Mouse (Mus musculus) MEL (cell line): ENCODE results near the gene Guca2a. TPM values are rescaled to one million over a fixed set of nuclear protein-coding genes. Genes with fewer than 3 reads are reported as not detected.
"Not testable (repeated sequence)": the region's sequence is repeated elsewhere in the genome, so short reads cannot be mapped to it uniquely, and the experiment has no call there.

Experiments
- DNase-seq: peaks from one replicate; pipeline ENCODE4 v3.0.0; 2011; ENCODE audit warnings: low read depth, low spot score
- H3K27ac ChIP-seq: 2 replicates; pipeline ENCODE4 v1.5.1; 2012; ENCODE audit warnings: low read depth, mild to moderate bottlenecking, control low read depth, low read length, moderate library complexity; ENCODE audit not compliant: control insufficient read depth
- H3K27me3 ChIP-seq, 2 experiments: fragments of 150-350 bp in 1 of 2; sonication (generic) in 1 of 2; 2 replicates each; pipeline ENCODE4 v1.6.1; 2012; ENCODE audit warnings: low read length in 2 of 2, mild to moderate bottlenecking in 2 of 2, improper control_type of control experiment in 1 of 2, moderate library complexity in 1 of 2; ENCODE audit not compliant: insufficient read depth in 2 of 2, control insufficient read depth in 1 of 2
- H3K36me3 ChIP-seq, 2 experiments: 2 replicates each; pipeline ENCODE4 v1.6.1; 2012 to 2014; ENCODE audit warnings: low read length in 2 of 2, improper control_type of control experiment in 1 of 2, inconsistent platforms in 1 of 2, mild to moderate bottlenecking in 1 of 2; ENCODE audit not compliant: insufficient read depth in 2 of 2, control insufficient read depth in 1 of 2
- H3K4me1 ChIP-seq, 2 experiments: fragments of 150-350 bp in 1 of 2; sonication (generic) in 1 of 2; 2 replicates each; pipeline ENCODE4 v1.6.1; 2012; ENCODE audit warnings: low read length in 2 of 2, improper control_type of control experiment in 1 of 2, mild to moderate bottlenecking in 1 of 2; ENCODE audit not compliant: insufficient read depth in 2 of 2, control insufficient read depth in 1 of 2
- H3K4me3 ChIP-seq, 2 experiments: fragments of 150-350 bp in 1 of 2; sonication (generic) in 1 of 2; 2 replicates each; pipeline ENCODE4 v1.5.1; 2012; ENCODE audit warnings: low read depth in 2 of 2, low read length in 2 of 2, mild to moderate bottlenecking in 2 of 2, moderate library complexity in 2 of 2, control low read depth in 1 of 2, improper control_type of control experiment in 1 of 2; ENCODE audit not compliant: control insufficient read depth in 1 of 2, insufficient read depth in 1 of 2
- H3K79me2 ChIP-seq: 2 replicates; pipeline ENCODE4 v1.6.1; 2012; ENCODE audit warnings: mild to moderate bottlenecking, low read length, moderate library complexity; ENCODE audit not compliant: control insufficient read depth, poor library complexity, insufficient read depth
- H3K9ac ChIP-seq: 2 replicates; pipeline ENCODE4 v1.6.1; 2012; ENCODE audit warnings: low read depth, mild to moderate bottlenecking, control low read depth, low read length, moderate library complexity; ENCODE audit not compliant: control insufficient read depth, poor library complexity, severe bottlenecking
- H3K9me3 ChIP-seq: fragments of 150-350 bp; sonication (generic); replicated peaks from 2 replicates; pipeline ENCODE4 v1.6.1; 2012; ENCODE audit warnings: mild to moderate bottlenecking, low read length, improper control_type of control experiment, moderate library complexity; ENCODE audit not compliant: insufficient read depth
- CHD2 ChIP-seq: IDR thresholded peaks from 2 replicates; pipeline ENCODE4 v1.6.1; 2011; ENCODE audit warnings: low read length, improper control_type of control experiment
- CTCF ChIP-seq, 3 experiments: IDR thresholded peaks in 2 of 3; conservative IDR thresholded peaks in 1 of 3; 2 replicates each; pipeline ENCODE4 v1.5.1; 2011 to 2012; ENCODE audit warnings: low read length in 3 of 3, low read depth in 2 of 3, mild to moderate bottlenecking in 2 of 3, improper control_type of control experiment in 1 of 3, inconsistent platforms in 1 of 3, mixed read lengths in 1 of 3, moderate library complexity in 1 of 3; ENCODE audit not compliant: control insufficient read depth in 1 of 3, insufficient read depth in 1 of 3, poor library complexity in 1 of 3, severe bottlenecking in 1 of 3
- ELF1 ChIP-seq: IDR thresholded peaks from 2 replicates; pipeline ENCODE4 v1.6.1; 2014; ENCODE audit warnings: low read depth, mild to moderate bottlenecking, inconsistent platforms, low read length, improper control_type of control experiment, moderate library complexity
- EP300 ChIP-seq, 2 experiments: IDR thresholded peaks; 2 replicates each; pipeline ENCODE4 v1.6.1; 2011; ENCODE audit warnings: improper control_type of control experiment in 2 of 2, low read length in 2 of 2, low read depth in 1 of 2, mild to moderate bottlenecking in 1 of 2
- ETS1 ChIP-seq: IDR thresholded peaks from 2 replicates; pipeline ENCODE4 v1.6.1; 2012; ENCODE audit warnings: low read depth, mild to moderate bottlenecking, inconsistent platforms, low read length, improper control_type of control experiment, moderate library complexity
- GABPA ChIP-seq: IDR thresholded peaks from 2 replicates; pipeline ENCODE4 v1.6.1; 2012; ENCODE audit warnings: low read depth, mild to moderate bottlenecking, inconsistent platforms, low read length, improper control_type of control experiment, moderate library complexity
- MAFK ChIP-seq: IDR thresholded peaks from 2 replicates; pipeline ENCODE4 v1.6.1; 2011; ENCODE audit warnings: low read depth, mild to moderate bottlenecking, low read length, improper control_type of control experiment, borderline replicate concordance
- MAX ChIP-seq: IDR thresholded peaks from 2 replicates; pipeline ENCODE4 v1.6.1; 2011; ENCODE audit warnings: low read length, improper control_type of control experiment
- MEF2A ChIP-seq: IDR thresholded peaks from 2 replicates; pipeline ENCODE4 v1.6.1; 2014; ENCODE audit warnings: low read depth, mild to moderate bottlenecking, inconsistent platforms, low read length, improper control_type of control experiment; ENCODE audit not compliant: poor library complexity, insufficient replicate concordance, severe bottlenecking; ENCODE audit errors: extremely low read depth
- NRF1 ChIP-seq: IDR thresholded peaks from 2 replicates; pipeline ENCODE4 v1.6.1; 2014; ENCODE audit warnings: low read depth, mild to moderate bottlenecking, inconsistent platforms, low read length, improper control_type of control experiment, moderate library complexity; ENCODE audit not compliant: poor library complexity, insufficient read depth, severe bottlenecking
- RCOR1 ChIP-seq: IDR thresholded peaks from 2 replicates; pipeline ENCODE4 v1.6.1; 2012; ENCODE audit warnings: low read depth, mild to moderate bottlenecking, inconsistent platforms, low read length, improper control_type of control experiment
- SIN3A ChIP-seq: IDR thresholded peaks from 2 replicates; pipeline ENCODE4 v1.6.1; 2012; ENCODE audit warnings: low read length, improper control_type of control experiment, inconsistent platforms
- TAL1 ChIP-seq: IDR thresholded peaks from 2 replicates; pipeline ENCODE4 v1.6.1; 2012; ENCODE audit warnings: mild to moderate bottlenecking, inconsistent platforms, low read length, moderate library complexity, mixed read lengths
- TBP ChIP-seq: IDR thresholded peaks from 2 replicates; pipeline ENCODE4 v1.8.0; 2011; ENCODE audit warnings: low read depth, low read length, improper control_type of control experiment
- ZKSCAN1 ChIP-seq: IDR thresholded peaks from 2 replicates; pipeline ENCODE4 v1.6.1; 2012; ENCODE audit warnings: low read depth, mild to moderate bottlenecking, inconsistent platforms, low read length, improper control_type of control experiment, moderate library complexity
- ZMIZ1 ChIP-seq: IDR thresholded peaks from 2 replicates; pipeline ENCODE4 v1.6.1; 2012; ENCODE audit warnings: low read depth, mild to moderate bottlenecking, inconsistent platforms, low read length, improper control_type of control experiment, moderate library complexity
- polyA plus RNA-seq, 2 experiments: library from polyadenylated mRNA; stranded (reverse) in 1 of 2; unstranded in 1 of 2; fragments of >175 nt in 1 of 2; fragments of >200 nt in 1 of 2; gene quantifications; 2 replicates each; pipeline versions ENCODE4 v1.2.1 to v1.2.4; 2012; ENCODE audit warnings: low replicate concordance in 2 of 2, low read depth in 1 of 2; ENCODE audit not compliant: insufficient read length in 2 of 2, insufficient read depth in 1 of 2, missing spikeins in 1 of 2
- total RNA-seq: library from RNA; depleted of rRNA; stranded (reverse); fragments of 300-350 nt; gene quantifications from 2 replicates; pipeline ENCODE4 v1.2.3, GENCODE M21; 2012

Guca2a gene
- total and polyA plus RNA-seq, 3 experiments = not detected

GRCm38 (mm10) chr4:119627317-119627716, 10.2 kb upstream of the Guca2a start:
- H3K9ac ChIP-seq = no peak overlapping the region
- H3K79me2 ChIP-seq = no peaks in the 10 kb centered on the region
- no peak overlapping the region for H3K4me3 ChIP-seq
- no peaks in the 10 kb centered on the region for H3K9me3 ChIP-seq
- no peaks in the 10 kb centered on the region for H3K27me3 ChIP-seq
- no peak for DNase-seq
- no peak overlapping the region for H3K27ac ChIP-seq
- H3K4me1 ChIP-seq = peaks cover 0 to 3% of the 10 kb centered on the region in 2 experiments; a peak in 2 of 4 replicates
- peaks cover 3 to 11% of the 10 kb centered on the region in 2 experiments for H3K36me3 ChIP-seq
- TF ChIP-seq ZMIZ1 = no peak
- no peak for TF ChIP-seq TBP
- no peak for TF ChIP-seq NRF1
- TF ChIP-seq SIN3A = no peak
- no peak for TF ChIP-seq MEF2A
- TF ChIP-seq TAL1 = no peak
- TF ChIP-seq GABPA = no peak
- no peak for TF ChIP-seq CHD2
- TF ChIP-seq MAFK = no peak
- no peak for TF ChIP-seq RCOR1
- no peak for TF ChIP-seq ELF1
- TF ChIP-seq MAX = no peak
- TF ChIP-seq EP300 (IDR thresholded peaks at IDR 0.05; ENCODE audit: low read depth in 1 of 2, low read length in 2 of 2) = no peak
- TF ChIP-seq ETS1 = no peak
- TF ChIP-seq ZKSCAN1 = no peak
- TF ChIP-seq, all 39 proteins: peak for 0

GRCm38 (mm10) chr4:119628363-119628762, 9.1 kb upstream of the Guca2a start:
- H3K79me2 ChIP-seq, H3K4me3 ChIP-seq, H3K9ac ChIP-seq, H3K27me3 ChIP-seq, DNase-seq, H3K27ac ChIP-seq, H3K9me3 ChIP-seq: not testable (repeated sequence)
- Histone ChIP-seq H3K4me1 (peaks cover 2 to 11% of the 10 kb centered on the region in 2 experiments; a peak in 3 of 4 replicates), H3K36me3 (peaks cover 9 to 11% of the 10 kb centered on the region in 2 experiments)
- TF ChIP-seq CTCF (IDR thresholded peaks at IDR 0.05 in 2 of 3, conservative IDR thresholded peaks at IDR 0.05 in 1 of 3; ENCODE audit: control insufficient read depth in 1 of 3, insufficient read depth in 1 of 3, low read depth in 2 of 3, low read length in 3 of 3, poor library complexity in 1 of 3, severe bottlenecking in 1 of 3) = peak in 2 of 3 experiments; percentile 7 to 9; a peak in 1 of 6 replicates
